Mouse (Mus musculus): ENCODE data around the gene Gm28171.
"Not testable (repeated sequence)": the region's sequence is repeated elsewhere in the genome, so short reads cannot be mapped to it uniquely, and the experiment has no call there.

Gm28171 gene

GRCm38 (mm10) chrY:5793095-5793494, at the start of gene Gm28171:
TSS of gene Gm28171 (plus strand) at chrY:5793395.
- DNase-seq, result not testable (repeated sequence)

All from cerebellum, postnatal 36 days (tissue).